Mouse (Mus musculus): ENCODE data around the gene Uck2. TPM values are rescaled to one million over a fixed set of nuclear protein-coding genes. Genes with fewer than 3 reads are reported as not detected.
A peak's percentile ranks its signal among the peaks of the same experiment; 100 is the strongest.

Uck2 gene
- 10 to 100 TPM; 14.9 to 17.8 TPM for total RNA-seq (2021)
- long read RNA-seq, experiment 1, full-length matches to known transcripts: 3 of 5 reads
- long read RNA-seq, experiment 1, partial matches to known transcripts: 2 of 5 reads
- long read RNA-seq, experiment 1, other reads (novel, unspliced or antisense): 0 of 5 reads
- long read RNA-seq, experiment 2, full-length matches to known transcripts: 10 of 13 reads
- long read RNA-seq, experiment 2, partial matches to known transcripts: 2 of 13 reads
- long read RNA-seq, experiment 2, other reads (novel, unspliced or antisense): 1 of 13 reads

DNA sequence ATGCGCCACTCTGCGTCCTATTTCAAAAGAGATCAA lies at the start of gene Uck2:
Uck2 (minus strand) TSS at position 1 of the 36 bp plus-strand sequence.
- DNase-seq (ENCODE audit: low spot score): no peak

GRCm38 (mm10) chr1:167331106-167331505 lies 46.0 kb upstream of the Uck2 start:
- DNase-seq (ENCODE audit: low spot score): no peak

GRCm38 (mm10) chr1:167328776-167329175 lies 43.7 kb upstream of the Uck2 start:
- no peak for DNase-seq (ENCODE audit: low spot score)

DNA sequence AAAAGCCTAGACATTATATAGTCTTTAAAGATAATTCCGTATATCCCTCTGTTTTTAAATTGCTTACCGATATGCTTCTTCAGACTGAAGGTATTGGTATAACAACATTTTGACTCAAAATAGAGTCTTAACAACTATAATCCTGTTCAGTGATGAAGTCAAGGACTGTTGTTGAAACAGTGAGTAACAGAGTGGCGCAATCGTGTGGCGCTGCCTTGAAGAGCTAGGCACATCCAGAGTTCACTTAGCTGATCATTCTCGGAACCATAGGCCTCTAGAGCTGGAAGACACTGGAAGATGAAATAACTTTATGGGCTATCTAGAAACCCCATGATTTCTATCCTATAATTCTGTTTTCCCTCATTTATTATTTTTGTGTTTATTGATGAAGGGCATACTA lies 36.6 kb upstream of the Uck2 start:
- no peak for DNase-seq (ENCODE audit: low spot score)

DNA sequence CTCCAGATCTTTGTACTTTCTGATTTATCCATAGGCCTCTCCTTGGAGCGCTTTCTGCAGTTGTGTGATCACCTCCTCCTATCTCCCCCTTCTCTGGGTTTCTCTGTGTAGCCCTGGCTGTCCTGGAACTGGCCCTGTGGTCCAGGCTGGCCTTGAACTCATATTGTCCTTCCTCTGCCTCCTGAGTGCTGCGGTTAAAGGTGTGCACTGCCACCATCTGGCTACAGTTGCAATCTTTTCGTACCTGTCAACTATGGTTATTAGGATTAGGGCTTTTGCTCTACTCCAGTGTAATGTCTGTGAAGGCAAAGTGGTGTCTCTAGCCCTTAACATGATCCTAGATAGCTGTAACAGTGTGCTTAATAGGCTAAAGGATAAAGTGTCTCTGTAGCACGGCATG lies 28.1 kb upstream of the Uck2 start:
- no peak for DNase-seq (ENCODE audit: low spot score)

- no peak for DNase-seq (ENCODE audit: low spot score)
Observed at GRCm38 (mm10) chr1:167312367-167312766, 27.2 kb upstream of the Uck2 start.

DNA sequence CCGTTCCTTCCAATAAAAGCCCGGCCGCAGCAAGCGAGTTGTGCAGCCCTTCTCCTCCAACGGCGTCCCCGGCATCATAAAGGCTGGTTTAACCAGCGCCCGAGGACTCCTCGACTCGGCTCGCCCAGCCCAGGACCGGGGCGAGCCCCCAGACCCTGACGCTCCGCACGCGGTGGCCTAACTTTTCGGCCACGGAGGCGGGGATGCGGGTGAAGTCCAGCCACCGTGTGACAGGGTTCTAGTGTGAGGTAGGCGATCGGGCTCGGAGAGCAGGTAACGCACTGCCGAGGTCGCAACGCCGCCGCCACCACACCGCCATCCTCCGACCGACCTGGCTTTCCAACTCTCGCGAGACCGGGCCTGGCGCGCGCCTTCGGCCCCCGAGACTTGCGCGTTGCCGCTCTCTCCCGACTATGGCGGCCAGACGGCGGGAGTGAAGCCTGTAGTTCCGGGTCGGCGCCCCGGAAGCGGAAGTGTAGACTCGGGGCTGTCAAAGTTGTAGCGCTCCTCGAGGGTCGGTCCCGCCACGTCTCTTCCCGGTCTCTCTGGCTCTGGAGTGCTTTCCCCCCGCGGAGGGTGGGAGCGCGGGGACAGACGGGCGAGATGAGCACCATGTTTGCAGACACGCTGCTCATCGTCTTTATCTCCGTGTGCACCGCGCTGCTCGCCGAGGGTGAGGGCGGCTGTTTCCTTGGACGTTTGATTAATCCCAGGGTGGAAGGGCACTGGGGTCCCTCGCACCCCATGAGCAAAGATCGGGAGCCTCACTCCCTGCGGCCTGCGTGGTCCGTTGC lies 23.3 kb upstream of the Uck2 start, which contains the start of gene Tmco1:
Tmco1 (plus strand) TSS at position 118 of the 794 bp plus-strand sequence.
- peak; percentile 97 for DNase-seq (ENCODE audit: low spot score)

- DNase-seq (ENCODE audit: low spot score): no peak
Observed at GRCm38 (mm10) chr1:167307674-167308073, 22.6 kb upstream of the Uck2 start.

DNA sequence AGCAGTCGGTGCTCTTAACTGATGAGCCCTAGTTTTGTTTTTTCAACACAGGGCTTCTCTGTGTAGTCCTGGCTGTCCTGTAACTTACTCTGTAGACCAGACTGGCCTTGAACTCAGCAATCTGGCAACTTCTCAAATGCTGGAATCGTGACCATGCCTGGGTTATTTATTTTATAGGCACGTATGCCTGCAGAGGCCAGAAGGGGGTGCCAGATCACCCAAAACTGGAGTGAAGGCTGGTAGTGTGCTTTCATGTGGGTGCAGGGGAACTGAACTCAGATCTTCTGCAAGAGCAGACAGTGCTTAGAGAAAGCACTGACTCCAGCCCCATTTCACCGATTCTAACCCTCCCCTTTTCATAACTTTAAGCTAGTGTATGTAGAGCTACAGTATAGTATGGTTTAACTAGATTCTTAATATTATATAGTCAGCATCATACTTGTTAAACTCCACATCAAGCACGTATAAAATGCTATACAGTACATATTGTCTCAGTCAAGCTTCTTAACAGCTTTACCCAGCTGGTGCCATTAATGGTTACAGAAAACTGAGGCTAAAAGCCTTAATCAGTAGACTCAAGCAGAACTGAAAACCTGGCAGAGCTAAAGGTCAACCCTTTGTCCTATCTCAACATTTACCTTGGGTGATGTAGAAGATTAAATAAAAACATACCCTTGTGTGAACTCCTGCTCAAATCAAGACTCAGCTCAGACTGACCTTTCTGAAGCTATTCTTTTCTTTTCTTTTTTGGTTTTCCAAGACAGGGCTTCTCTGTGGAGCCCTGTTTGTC lies 21.5 kb upstream of the Uck2 start:
- DNase-seq (ENCODE audit: low spot score): peak; percentile 21

DNA sequence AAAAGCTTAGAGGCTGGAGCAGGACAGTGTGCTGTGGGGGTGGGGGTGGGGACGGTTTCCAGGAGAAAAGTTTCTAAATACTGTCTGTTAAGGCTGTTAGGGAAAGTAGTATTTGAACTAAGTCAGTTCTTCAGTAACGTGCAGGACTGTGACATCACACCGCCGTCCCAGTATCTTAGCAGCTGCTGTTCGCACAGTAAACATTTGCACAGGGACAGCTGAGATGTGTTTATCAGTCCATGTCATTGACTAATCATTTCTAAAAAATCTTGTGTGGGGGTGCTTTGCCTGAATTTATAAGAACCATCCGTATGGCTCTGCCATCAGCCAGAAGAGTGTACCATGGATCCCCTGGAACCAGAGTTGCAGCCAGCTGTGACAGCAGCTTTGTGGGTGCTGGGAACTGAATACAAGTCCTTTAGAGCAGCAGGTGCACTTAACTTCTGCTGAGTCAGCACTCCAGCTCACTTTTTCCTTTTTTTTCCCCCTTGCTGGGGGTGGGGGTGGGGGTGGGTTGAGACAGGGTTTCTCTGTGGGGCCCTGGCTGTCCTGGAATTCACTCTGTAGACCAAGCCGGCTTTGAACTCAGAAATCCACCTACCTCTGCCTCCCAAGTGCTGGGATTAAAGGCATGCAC lies 20.5 kb upstream of the Uck2 start:
- no peak for DNase-seq (ENCODE audit: low spot score)

- DNase-seq (ENCODE audit: low spot score): no peak
Observed at GRCm38 (mm10) chr1:167300122-167300521, 15.0 kb upstream of the Uck2 start.

DNA sequence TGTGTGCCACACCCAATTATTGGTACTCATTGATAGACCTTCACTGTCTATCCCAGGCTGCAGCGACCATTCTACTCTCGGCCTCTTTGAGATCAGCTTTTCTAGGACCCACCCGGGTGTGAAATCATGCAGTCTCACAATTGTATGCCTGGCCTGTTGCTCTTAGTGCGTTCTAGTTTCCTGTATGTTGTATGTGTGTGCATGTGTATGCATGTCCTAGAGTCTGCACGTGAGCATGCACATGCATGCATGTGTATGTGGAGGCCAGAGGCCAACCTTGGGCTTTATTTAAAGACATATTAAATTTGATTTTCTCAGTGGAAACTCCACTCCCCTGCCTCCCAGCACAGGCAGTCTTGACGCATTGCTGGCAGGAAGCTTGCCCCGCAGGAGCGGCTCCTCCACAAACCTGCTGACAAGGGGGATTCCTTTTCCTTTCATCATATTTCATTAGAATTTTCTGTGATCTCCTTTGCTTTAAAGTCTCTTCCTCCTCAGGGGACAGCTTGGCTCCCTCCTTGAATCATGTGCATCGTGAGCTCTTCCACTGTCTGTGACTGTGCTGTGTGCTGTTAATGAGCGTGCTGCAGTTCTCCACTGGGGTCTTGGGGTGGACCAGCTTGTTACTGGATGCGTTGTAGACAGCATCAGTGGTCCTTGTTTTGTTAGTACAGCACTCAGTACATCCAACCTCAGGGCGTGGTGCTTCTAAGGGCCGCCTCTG lies 10.7 kb upstream of the Uck2 start:
- DNase-seq (ENCODE audit: low spot score): no peak

DNA sequence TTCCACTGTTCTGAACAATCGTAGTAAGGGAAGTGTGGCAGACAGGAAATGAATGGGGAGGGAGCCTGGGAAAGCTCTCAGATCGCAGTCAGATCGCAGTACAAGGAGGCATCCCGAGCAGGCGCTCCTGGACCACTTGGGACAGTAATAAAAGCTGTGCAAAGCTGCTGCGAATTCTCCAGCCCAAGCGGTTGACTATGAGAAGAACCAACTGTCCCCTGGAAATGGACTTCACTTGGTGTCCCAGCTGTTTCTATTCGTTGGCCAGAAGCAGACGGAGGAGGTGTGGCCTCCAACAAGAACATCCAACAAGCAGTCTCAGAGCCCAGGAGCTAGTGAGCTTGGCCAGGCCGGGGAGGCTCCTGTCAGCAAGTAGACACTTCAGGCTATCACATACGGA lies 7.3 kb upstream of the Uck2 start:
- peak; percentile 14 for DNase-seq (ENCODE audit: low spot score)

GRCm38 (mm10) chr1:167291610-167292009 lies 6.5 kb upstream of the Uck2 start:
- no peak for DNase-seq (ENCODE audit: low spot score)

- DNase-seq (ENCODE audit: low spot score): no peak
Observed at GRCm38 (mm10) chr1:167290263-167290592, 5.1 kb upstream of the Uck2 start.

GRCm38 (mm10) chr1:167289567-167290262 lies 4.6 kb upstream of the Uck2 start:
- no peak for DNase-seq (ENCODE audit: low spot score)

DNA sequence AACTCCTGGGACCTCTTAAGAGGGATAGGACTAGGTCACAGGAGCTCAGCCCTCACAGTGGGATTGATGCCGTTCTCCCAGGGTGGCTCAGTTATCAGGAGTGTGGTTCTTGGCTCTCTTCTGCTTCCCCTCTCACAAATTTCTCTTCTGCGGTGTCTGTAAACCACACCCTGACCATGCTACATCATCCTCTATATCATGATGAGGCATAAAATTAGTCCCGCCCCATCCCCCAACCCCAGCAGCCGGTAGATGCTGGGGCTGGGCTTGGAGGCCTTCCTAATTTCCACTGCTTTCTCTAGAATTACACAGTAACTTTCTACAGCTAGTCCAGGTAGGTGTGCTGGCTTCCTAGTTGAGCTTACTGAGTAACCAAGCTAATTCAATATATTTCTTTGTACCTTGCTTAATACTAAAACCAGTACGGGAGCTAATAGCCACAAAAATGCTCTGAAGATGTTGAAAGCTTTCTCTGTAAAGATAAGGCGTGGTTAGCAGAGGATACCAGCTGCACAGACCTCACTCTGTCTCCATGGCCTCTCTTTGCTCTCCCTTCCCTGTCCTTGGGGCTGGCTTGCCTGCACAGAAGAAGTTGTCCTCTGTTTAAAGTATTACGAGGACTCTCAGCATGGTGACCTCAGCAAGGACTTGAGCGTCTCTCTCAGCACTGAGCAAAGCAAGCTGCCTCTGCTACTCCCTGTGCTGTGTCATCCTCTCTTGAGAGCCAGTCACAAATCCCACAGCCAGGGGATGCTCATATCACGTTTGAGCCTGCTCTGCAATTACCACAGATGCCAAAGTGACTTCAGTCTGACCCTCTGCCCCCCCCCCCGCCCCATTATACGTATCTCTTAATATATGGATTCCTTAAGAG lies 3.8 kb upstream of the Uck2 start:
- DNase-seq (ENCODE audit: low spot score): no peak

DNA sequence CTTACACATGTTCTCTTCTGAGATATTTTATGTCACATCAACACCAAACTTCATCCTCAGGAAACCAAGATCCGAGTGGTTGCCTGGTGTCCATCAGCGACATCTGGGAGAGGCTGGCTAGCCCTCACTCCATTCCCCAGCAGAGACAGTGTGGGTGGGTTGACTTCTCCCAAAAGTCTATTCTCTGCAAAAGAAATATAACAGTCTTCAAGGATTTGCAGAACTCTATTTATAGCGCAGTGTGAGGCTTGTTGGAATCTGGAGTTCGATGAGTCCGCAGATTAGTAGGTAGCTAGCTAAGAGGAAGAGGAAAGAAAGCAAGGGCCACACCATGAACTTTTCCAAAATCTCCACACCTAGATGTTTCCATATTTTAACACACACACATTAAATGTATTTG lies 2.0 kb upstream of the Uck2 start:
- DNase-seq (ENCODE audit: low spot score): no peak

- no peak for DNase-seq (ENCODE audit: low spot score)
Observed at GRCm38 (mm10) chr1:167285356-167285755, 236 bp upstream of the Uck2 start.

GRCm38 (mm10) chr1:167284837-167285319 lies 242 bp downstream of the Uck2 start:
- DNase-seq (ENCODE audit: low spot score): peak; percentile 79
